Mouse (Mus musculus) liver, embryonic 14.5 days (tissue): ENCODE measurements around the gene Sorcs2.

ENCODE experiments used
- CTCF ChIP-seq: IDR thresholded peaks from 2 replicates; pipeline ENCODE4 v1.5.1; 2016; ENCODE audit warnings: antibody characterized with exemption, low read depth, control low read depth
- EP300 ChIP-seq: IDR thresholded peaks from 2 replicates; pipeline ENCODE4 v1.6.1; 2016; ENCODE audit warnings: antibody characterized with exemption, low read depth

DNA sequence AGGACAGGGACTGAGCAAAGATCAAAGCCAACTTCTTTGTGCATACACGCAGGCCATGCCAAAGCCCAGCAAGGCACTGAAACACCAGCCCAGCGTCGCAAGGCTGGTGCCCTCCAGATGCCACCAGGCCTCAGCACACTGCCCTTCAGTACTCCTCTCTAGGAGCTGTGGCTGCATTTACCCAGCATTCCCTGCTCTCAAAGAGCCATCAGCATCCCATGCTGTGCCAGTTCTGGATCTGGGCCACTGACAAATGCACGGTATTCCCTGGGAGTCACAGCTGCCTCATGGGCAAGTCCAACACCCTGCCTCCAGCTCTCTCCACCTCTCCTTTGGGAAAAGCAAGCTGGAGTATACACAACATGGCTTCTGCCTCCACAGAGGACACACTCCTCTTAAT is 177.8 kb downstream of the Sorcs2 start:
- TF ChIP-seq CTCF (no peak), EP300 (no peak)
